Mouse (Mus musculus) liver, postnatal 0 days (tissue): ENCODE results near the gene Fut8.

Source experiments
- CTCF ChIP-seq: sonication (generic); IDR thresholded peaks from 2 replicates; pipeline ENCODE4 v1.5.1; 2016; ENCODE audit warnings: antibody characterized with exemption, low read depth
- EP300 ChIP-seq: IDR thresholded peaks from 2 replicates; pipeline ENCODE4 v1.6.1; 2016; ENCODE audit warnings: antibody characterized with exemption, low read depth, mild to moderate bottlenecking

- TF ChIP-seq CTCF: no peak
- TF ChIP-seq EP300: no peak
Observed at GRCm38 (mm10) chr12:77303367-77303766, 65.4 kb downstream of the Fut8 start.
